Mouse (Mus musculus): Measurements from ENCODE around the gene Ryr3. TPM values are rescaled to one million over a fixed set of nuclear protein-coding genes. Genes with fewer than 3 reads are reported as not detected.
A peak's percentile ranks its signal among the peaks of the same experiment; 100 is the strongest.

Ryr3 gene
- polyA plus RNA-seq, 1 experiment from 2014 or later = 2.1 TPM

DNA sequence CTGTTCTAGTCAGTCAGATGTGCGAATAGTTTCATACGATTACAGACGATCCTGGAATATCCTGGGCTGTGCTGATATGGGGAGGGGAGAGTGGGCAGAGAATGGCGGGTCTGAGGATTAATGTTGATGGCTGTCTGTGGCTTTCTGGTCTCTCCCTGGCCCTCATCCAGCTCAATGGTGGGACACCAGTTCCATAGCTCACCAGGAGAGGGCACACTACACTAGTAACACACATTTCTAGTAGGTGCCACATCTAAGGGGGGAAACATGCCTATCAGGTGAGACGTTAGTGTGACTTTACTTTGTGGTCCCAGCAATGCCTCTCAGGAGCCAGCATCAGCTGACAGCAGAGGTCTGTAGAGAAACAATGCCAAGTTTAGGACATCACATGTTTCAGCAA lies 451.9 kb downstream of the Ryr3 start:
- Histone ChIP-seq H3K9me3 (ENCODE audit: control insufficient read depth, low read length) (no peaks in the 10 kb centered on the region), H3K4me2 (replicated peaks; ENCODE audit: low read depth) (no peak overlapping the region), H3K4me1 (replicated peaks; ENCODE audit: control insufficient read depth, insufficient read depth) (no peaks in the 10 kb centered on the region), H3K4me3 (ENCODE audit: low read depth, low read length) (no peak overlapping the region), H3K27ac (replicated peaks) (no peak overlapping the region), H3K27me3 (ENCODE audit: control insufficient read depth, insufficient read depth, low read length) (no peaks in the 10 kb centered on the region), H3K9ac (ENCODE audit: low read length) (no peak overlapping the region), H3K36me3 (ENCODE audit: control insufficient read depth, insufficient read depth, low read length) (no peaks in the 10 kb centered on the region)
- no peak for ATAC-seq (ENCODE audit: low FRiP score, low TSS enrichment)
- WGBS = 59% methylated on average over 5 of the region's 5 CpGs
- TF ChIP-seq EP300 (optimal IDR thresholded peaks at IDR 0.05) (no peak), CTCF (IDR thresholded peaks at IDR 0.05; ENCODE audit: low read depth) (peak; percentile 65)
- DNase-seq (ENCODE audit: low spot score) = peak; percentile 36

DNA sequence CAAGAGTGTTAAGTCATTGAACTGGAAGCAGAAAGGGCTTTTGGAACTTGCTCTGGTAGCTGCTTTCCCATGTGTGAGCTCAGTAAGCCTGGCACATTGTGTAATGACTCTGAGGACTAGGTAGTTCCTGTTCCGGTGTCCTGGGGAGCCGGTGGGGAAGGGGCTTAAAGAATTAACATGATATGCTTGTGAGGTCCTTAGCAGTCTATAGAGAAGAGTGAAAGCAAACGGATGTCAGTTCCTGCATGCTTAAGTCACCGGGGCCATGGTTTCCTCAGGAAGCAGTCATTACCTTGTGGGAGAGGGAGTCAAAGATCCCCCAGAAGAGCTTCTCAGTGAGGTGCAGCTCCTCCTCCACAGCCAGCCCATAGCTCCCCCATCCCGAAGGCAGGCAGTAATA lies 452.6 kb downstream of the Ryr3 start:
- no peaks in the 10 kb centered on the region for H3K27me3 ChIP-seq (ENCODE audit: control insufficient read depth, insufficient read depth, low read length)
- no peaks in the 10 kb centered on the region for H3K9me3 ChIP-seq (ENCODE audit: control insufficient read depth, low read length)
- WGBS = 66% methylated on average over 5 of the region's 5 CpGs
- no peaks in the 10 kb centered on the region for H3K4me1 ChIP-seq (replicated peaks; ENCODE audit: control insufficient read depth, insufficient read depth)
- no peaks in the 10 kb centered on the region for H3K36me3 ChIP-seq (ENCODE audit: control insufficient read depth, insufficient read depth, low read length)
- H3K4me3 ChIP-seq (ENCODE audit: low read depth, low read length) = no peak overlapping the region
- DNase-seq (ENCODE audit: low spot score) (no peak), ATAC-seq (ENCODE audit: low FRiP score, low TSS enrichment) (no peak)
- no peak overlapping the region for H3K27ac ChIP-seq (replicated peaks)
- TF ChIP-seq EP300 (optimal IDR thresholded peaks at IDR 0.05) (no peak), CTCF (IDR thresholded peaks at IDR 0.05; ENCODE audit: low read depth) (no peak)
- no peak overlapping the region for H3K9ac ChIP-seq (ENCODE audit: low read length)
- H3K4me2 ChIP-seq (replicated peaks; ENCODE audit: low read depth) = no peak overlapping the region

DNA sequence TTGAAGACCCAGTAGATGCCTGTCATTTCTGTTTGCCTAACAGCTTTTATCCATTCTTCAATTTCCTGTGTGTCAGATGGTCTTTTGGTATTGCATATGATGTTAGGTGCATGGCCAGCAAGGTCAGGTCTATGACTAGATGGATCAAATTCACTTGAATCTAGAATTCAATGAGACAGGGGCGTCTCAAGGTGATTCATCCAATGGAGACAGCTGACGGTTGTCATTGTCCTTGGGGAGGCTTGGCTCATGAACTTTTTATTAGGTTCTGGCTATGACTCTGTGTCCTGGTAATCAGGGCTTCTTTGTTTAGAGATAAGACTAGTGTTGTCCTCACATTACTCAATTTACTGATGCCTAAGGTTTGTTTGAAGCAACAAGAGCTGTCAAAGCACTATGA lies 454.9 kb downstream of the Ryr3 start:
- no peak overlapping the region for H3K9ac ChIP-seq (ENCODE audit: low read length)
- H3K4me1 ChIP-seq (replicated peaks; ENCODE audit: control insufficient read depth, insufficient read depth) = no peaks in the 10 kb centered on the region
- TF ChIP-seq CTCF (IDR thresholded peaks at IDR 0.05; ENCODE audit: low read depth) (no peak), EP300 (optimal IDR thresholded peaks at IDR 0.05) (no peak)
- no peak overlapping the region for H3K4me3 ChIP-seq (ENCODE audit: low read depth, low read length)
- H3K27me3 ChIP-seq (ENCODE audit: control insufficient read depth, insufficient read depth, low read length) = no peaks in the 10 kb centered on the region
- 73% methylated on average over 2 of the region's 2 CpGs for WGBS
- no peaks in the 10 kb centered on the region for H3K36me3 ChIP-seq (ENCODE audit: control insufficient read depth, insufficient read depth, low read length)
- H3K9me3 ChIP-seq (ENCODE audit: control insufficient read depth, low read length) = no peaks in the 10 kb centered on the region
- ATAC-seq (ENCODE audit: low FRiP score, low TSS enrichment) (no peak), DNase-seq (ENCODE audit: low spot score) (no peak)
- H3K4me2 ChIP-seq (replicated peaks; ENCODE audit: low read depth) = no peak overlapping the region
- H3K27ac ChIP-seq (replicated peaks) = no peak overlapping the region

DNA sequence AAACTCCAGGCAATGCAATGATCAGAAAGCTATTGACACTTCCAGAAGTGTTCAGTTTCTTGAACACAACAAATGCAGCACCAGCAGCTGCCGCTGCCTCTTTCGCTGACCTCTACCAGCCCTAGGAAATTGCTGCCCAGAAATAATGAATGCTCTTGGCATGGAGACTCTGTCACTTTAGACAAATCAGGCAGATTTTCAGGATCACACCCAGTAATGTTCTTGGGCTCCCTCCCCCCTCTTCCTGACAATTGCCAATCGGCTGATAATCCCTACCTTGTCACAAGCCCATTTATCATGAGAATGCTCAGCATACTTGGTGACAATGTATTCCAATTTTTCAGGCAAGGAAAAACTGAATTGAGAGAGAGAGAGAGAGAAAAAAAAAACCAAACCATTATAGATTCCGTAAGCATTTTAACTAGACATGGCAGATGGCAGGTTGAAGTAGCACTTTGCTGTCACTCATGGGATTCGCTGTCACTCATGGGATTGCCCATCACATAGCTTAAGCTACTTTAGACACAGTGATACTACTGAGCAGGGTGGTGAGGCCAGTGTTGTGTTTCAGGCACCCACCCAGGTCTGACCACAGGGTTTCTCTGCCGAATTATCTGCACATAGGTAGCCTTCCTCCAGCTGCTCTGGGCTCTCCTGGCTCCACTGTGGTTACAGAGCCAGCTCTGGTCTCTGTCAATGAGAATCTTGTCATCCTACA lies 455.5 kb downstream of the Ryr3 start:
- WGBS = 66% methylated on average over 6 of the region's 6 CpGs
- ATAC-seq (ENCODE audit: low FRiP score, low TSS enrichment) = no peak
- Histone ChIP-seq H3K36me3 (ENCODE audit: control insufficient read depth, insufficient read depth, low read length) (no peaks in the 10 kb centered on the region), H3K9me3 (ENCODE audit: control insufficient read depth, low read length) (no peaks in the 10 kb centered on the region), H3K4me3 (ENCODE audit: low read depth, low read length) (no peak overlapping the region), H3K27ac (replicated peaks) (no peak overlapping the region), H3K27me3 (ENCODE audit: control insufficient read depth, insufficient read depth, low read length) (no peaks in the 10 kb centered on the region), H3K4me2 (replicated peaks; ENCODE audit: low read depth) (no peak overlapping the region), H3K9ac (ENCODE audit: low read length) (no peak overlapping the region), H3K4me1 (replicated peaks; ENCODE audit: control insufficient read depth, insufficient read depth) (no peaks in the 10 kb centered on the region)
- DNase-seq (ENCODE audit: low spot score) = no peak
- no peak for TF ChIP-seq CTCF (IDR thresholded peaks at IDR 0.05; ENCODE audit: low read depth)
- TF ChIP-seq EP300 (optimal IDR thresholded peaks at IDR 0.05) = no peak

DNA sequence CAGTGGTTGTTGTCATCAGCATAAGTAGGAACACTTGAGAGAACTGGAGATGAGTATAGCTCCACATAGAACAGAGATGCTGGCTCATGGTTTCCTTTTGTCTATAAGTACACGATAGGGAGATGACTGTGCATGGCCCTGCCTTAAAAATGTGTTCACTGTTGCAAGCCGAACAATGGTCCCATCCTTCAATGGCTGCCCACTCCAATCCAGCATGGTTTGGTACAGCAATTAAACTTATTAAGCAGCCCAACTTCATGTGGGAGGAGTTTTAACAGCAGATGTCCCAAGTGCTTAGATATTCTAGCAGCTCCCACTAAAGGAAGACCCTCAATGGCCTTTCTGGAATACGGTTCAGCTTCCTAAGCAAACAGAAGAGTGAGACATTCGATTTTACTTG lies 456.2 kb downstream of the Ryr3 start:
- no peak for TF ChIP-seq CTCF (IDR thresholded peaks at IDR 0.05; ENCODE audit: low read depth)
- TF ChIP-seq EP300 (optimal IDR thresholded peaks at IDR 0.05) = no peak
- WGBS = 51% methylated on average over 4 of the region's 4 CpGs
- Histone ChIP-seq H3K4me1 (replicated peaks; ENCODE audit: control insufficient read depth, insufficient read depth) (no peaks in the 10 kb centered on the region), H3K27ac (replicated peaks) (no peak overlapping the region), H3K36me3 (ENCODE audit: control insufficient read depth, insufficient read depth, low read length) (no peaks in the 10 kb centered on the region), H3K27me3 (ENCODE audit: control insufficient read depth, insufficient read depth, low read length) (no peaks in the 10 kb centered on the region), H3K4me3 (ENCODE audit: low read depth, low read length) (no peak overlapping the region), H3K9ac (ENCODE audit: low read length) (no peak overlapping the region), H3K9me3 (ENCODE audit: control insufficient read depth, low read length) (no peaks in the 10 kb centered on the region), H3K4me2 (replicated peaks; ENCODE audit: low read depth) (no peak overlapping the region)
- no peak for DNase-seq (ENCODE audit: low spot score)
- no peak for ATAC-seq (ENCODE audit: low FRiP score, low TSS enrichment)

DNA sequence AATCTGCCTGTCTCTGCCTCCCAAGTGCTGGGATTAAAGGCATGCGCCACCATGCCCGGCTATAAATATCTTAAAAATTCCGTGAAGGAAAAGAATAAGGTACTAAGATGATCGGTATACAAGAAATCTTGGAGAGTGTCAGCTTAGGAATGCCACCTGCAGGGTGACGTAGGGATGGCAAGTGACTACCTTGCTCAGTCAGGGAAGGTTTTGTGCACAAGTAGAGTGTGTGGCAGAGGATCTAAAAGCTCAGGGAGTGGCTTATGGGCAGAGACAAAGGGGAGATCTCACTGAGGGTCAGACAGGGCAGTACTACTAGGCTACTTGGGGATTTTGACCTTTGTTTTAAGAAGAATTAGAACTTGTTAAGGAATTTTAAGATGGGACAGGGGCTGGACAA lies 457.2 kb downstream of the Ryr3 start:
- Histone ChIP-seq H3K9me3 (ENCODE audit: control insufficient read depth, low read length) (no peaks in the 10 kb centered on the region), H3K36me3 (ENCODE audit: control insufficient read depth, insufficient read depth, low read length) (no peaks in the 10 kb centered on the region), H3K4me3 (ENCODE audit: low read depth, low read length) (no peak overlapping the region), H3K4me1 (replicated peaks; ENCODE audit: control insufficient read depth, insufficient read depth) (no peaks in the 10 kb centered on the region), H3K27ac (replicated peaks) (no peak overlapping the region), H3K4me2 (replicated peaks; ENCODE audit: low read depth) (no peak overlapping the region), H3K9ac (ENCODE audit: low read length) (no peak overlapping the region), H3K27me3 (ENCODE audit: control insufficient read depth, insufficient read depth, low read length) (no peaks in the 10 kb centered on the region)
- DNase-seq (ENCODE audit: low spot score) = peak; percentile 24
- TF ChIP-seq CTCF (IDR thresholded peaks at IDR 0.05; ENCODE audit: low read depth) (peak; percentile 58), EP300 (optimal IDR thresholded peaks at IDR 0.05) (no peak)
- ATAC-seq (ENCODE audit: low FRiP score, low TSS enrichment) = no peak
- 69% methylated on average over 5 of the region's 5 CpGs for WGBS
